Mouse (Mus musculus) adrenal gland (tissue): ENCODE results near the gene Tgif2lx2.
"Not testable (repeated sequence)": the region's sequence is repeated elsewhere in the genome, so short reads cannot be mapped to it uniquely, and the experiment has no call there.

Experiments used
- intact Hi-C: fragments of 180-260 bp; cut with DNase I; formaldehyde crosslinking; loops from one replicate; pipeline ENCODE4 v1.15.1; 2025
- long read RNA-seq, 2 experiments: library from polyadenylated mRNA; unstranded; transcript quantifications; one replicate each; pipeline ENCODE4 v2.0.0; 2020; ENCODE audit warnings: borderline replicate concordance in 1 of 2; ENCODE audit not compliant: insufficient replicate concordance in 1 of 2

Gene Tgif2lx2
- long read RNA-seq, experiment 1, result 0 reads
- long read RNA-seq, experiment 2, result 0 reads

GRCm38 (mm10) chrX:118426927-118427326 is at the start of gene Tgif2lx2:
Gene Tgif2lx2 (plus strand): TSS chrX:118427227.
- intact Hi-C loops, result not testable (repeated sequence)
